Mouse (Mus musculus): ENCODE results near the gene Wnt3a.
"Not testable (repeated sequence)": the region's sequence is repeated elsewhere in the genome, so short reads cannot be mapped to it uniquely, and the experiment has no call there.

The Wnt3a gene

GRCm38 (mm10) chr11:59216955-59217354, 73.6 kb downstream of the Wnt3a start:
- DNase-seq, result no peak

- no peak for DNase-seq
Observed at GRCm38 (mm10) chr11:59212892-59213494, 77.6 kb downstream of the Wnt3a start.

- peak; percentile 50 to 52 for DNase-seq
Observed at GRCm38 (mm10) chr11:59212320-59212719, 78.2 kb downstream of the Wnt3a start.

GRCm38 (mm10) chr11:59211561-59211960, 79.0 kb downstream of the Wnt3a start:
- not testable (repeated sequence) for DNase-seq

GRCm38 (mm10) chr11:59210020-59210419, 80.5 kb downstream of the Wnt3a start:
- DNase-seq, result no peak

- no peak for DNase-seq
Observed at GRCm38 (mm10) chr11:59209580-59209979, 81.0 kb downstream of the Wnt3a start.

GRCm38 (mm10) chr11:59209003-59209441, 81.5 kb downstream of the Wnt3a start:
- DNase-seq, result peak; percentile 37 to 42

GRCm38 (mm10) chr11:59208153-59208831, 82.3 kb downstream of the Wnt3a start, which contains the start of gene 2310033P09Rik:
Gene 2310033P09Rik, plus strand, starts transcription at chr11:59208321.
- peak; percentile 90 to 91 for DNase-seq

GRCm38 (mm10) chr11:59202081-59202995, 88.2 kb downstream of the Wnt3a start, which contains the start of gene Mrpl55:
Gene Mrpl55, plus strand, starts transcription at chr11:59202486.
- DNase-seq, result peak; percentile 85 to 95

GRCm38 (mm10) chr11:59201216-59202002, 89.1 kb downstream of the Wnt3a start:
- DNase-seq, result no peak

Measured in spleen, adult 18-20 months (tissue).